Mouse (Mus musculus) embryonic facial prominence, embryonic 12.5 days (tissue): Measurements from ENCODE around the gene Cuta. TPM values are rescaled to one million over a fixed set of nuclear protein-coding genes. Genes with fewer than 3 reads are reported as not detected.
A peak's percentile ranks its signal among the peaks of the same experiment; 100 is the strongest.
"Not testable (repeated sequence)": the region's sequence is repeated elsewhere in the genome, so short reads cannot be mapped to it uniquely, and the experiment has no call there.

ENCODE experiments used
- ATAC-seq: fragments of 200-750 bp; cut with Nextera tagmentation; 2 replicates; pipeline ENCODE4 v1.8.0; 2017; ENCODE audit not compliant: insufficient number of reproducible peaks, insufficient read depth, low FRiP score, low TSS enrichment
- H3K27ac ChIP-seq: fragments of 300-500 bp; sonication (generic); 2 replicates; pipeline ENCODE4 v1.5.1; 2016; ENCODE audit warnings: mild to moderate bottlenecking
- H3K27me3 ChIP-seq: fragments of 300-500 bp; sonication (generic); 2 replicates; pipeline ENCODE4 v1.6.1; 2016; ENCODE audit warnings: mild to moderate bottlenecking, moderate library complexity
- H3K36me3 ChIP-seq: fragments of 300-500 bp; sonication (generic); 2 replicates; pipeline ENCODE4 v1.6.1; 2016; ENCODE audit warnings: mild to moderate bottlenecking
- H3K4me1 ChIP-seq: fragments of 300-500 bp; sonication (generic); 2 replicates; pipeline ENCODE4 v1.6.1; 2016
- H3K4me2 ChIP-seq: fragments of 300-500 bp; sonication (generic); replicated peaks from 2 replicates; pipeline ENCODE4 v1.6.1; 2016; ENCODE audit warnings: mild to moderate bottlenecking, moderate library complexity
- H3K4me3 ChIP-seq: fragments of 300-500 bp; sonication (generic); 2 replicates; pipeline ENCODE4 v1.5.1; 2016; ENCODE audit warnings: mild to moderate bottlenecking
- H3K9ac ChIP-seq: fragments of 300-500 bp; sonication (generic); 2 replicates; pipeline ENCODE4 v1.6.1; 2016; ENCODE audit warnings: mild to moderate bottlenecking, moderate library complexity
- H3K9me3 ChIP-seq: fragments of 300-500 bp; sonication (generic); 2 replicates; pipeline ENCODE4 v1.6.1; 2016; ENCODE audit warnings: mild to moderate bottlenecking, moderate library complexity
- WGBS: fragments of 180-500 bp; shearing (Covaris S2); methylation state at CpG from one replicate; pipeline ENCODE4 v1.1.7; 2016; 5-methylcytosine and 5-hydroxymethylcytosine counted together
- polyA plus RNA-seq: library from polyadenylated mRNA; unstranded; fragments of >200 nt; fragmentation: Nextera tagmentation; extraction: Ambion mirVana; gene quantifications from 2 replicates; pipeline ENCODE4 v1.2.1, GENCODE M21; 2016

Cuta gene
- polyA plus RNA-seq, 1 experiment from 2014 or later = 174 TPM

- Histone ChIP-seq H3K36me3 (peaks cover 45% of the 10 kb centered on the region), H3K9me3 (no peaks in the 10 kb centered on the region), H3K27ac (peak within 1 kb of the TSS; percentile 79), H3K27me3 (no peaks in the 10 kb centered on the region), H3K9ac (peak within 1 kb of the TSS; percentile 81), H3K4me1 (peaks cover 18% of the 10 kb centered on the region), H3K4me3 (peak within 1 kb of the TSS; percentile 85), H3K4me2 (peak within 1 kb of the TSS; percentile 93)
- ATAC-seq = peak; percentile 81
- 1% methylated on average over 38 of the region's 43 CpGs for WGBS
Measured at GRCm38 (mm10) chr17:26932839-26933398, 6.5 kb downstream of the Cuta start, which contains the start of gene Phf1. TSS of gene Phf1 (plus strand) at chr17:26933052.

- H3K36me3 ChIP-seq = peaks cover 46% of the 10 kb centered on the region
- WGBS = 66% methylated on average over 7 of the region's 7 CpGs
- ATAC-seq, H3K27ac ChIP-seq, H3K4me1 ChIP-seq, H3K27me3 ChIP-seq, H3K4me3 ChIP-seq, H3K9ac ChIP-seq, H3K4me2 ChIP-seq, H3K9me3 ChIP-seq: not testable (repeated sequence)
Measured at GRCm38 (mm10) chr17:26931795-26932194, 7.6 kb downstream of the Cuta start.

DNA sequence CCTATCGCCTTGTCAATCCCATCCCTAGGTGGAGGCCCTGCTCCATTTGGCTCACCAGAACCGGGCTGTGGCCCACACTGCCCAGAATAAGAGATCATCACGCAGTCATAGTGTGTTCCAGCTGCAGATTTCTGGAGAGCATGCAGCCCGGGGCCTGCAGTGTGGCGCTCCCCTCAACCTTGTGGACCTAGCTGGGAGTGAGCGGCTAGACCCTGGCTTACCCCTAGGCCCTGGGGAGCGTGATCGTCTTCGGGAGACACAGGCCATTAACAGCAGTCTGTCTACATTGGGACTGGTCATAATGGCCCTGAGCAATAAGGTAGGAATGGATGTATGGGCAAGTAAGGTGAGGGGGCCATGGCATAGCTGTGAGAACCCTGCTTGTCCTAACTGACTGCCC lies 14.0 kb downstream of the Cuta start:
- H3K4me1 ChIP-seq, H3K27me3 ChIP-seq, H3K4me3 ChIP-seq, H3K9me3 ChIP-seq, H3K27ac ChIP-seq, H3K9ac ChIP-seq, H3K4me2 ChIP-seq, ATAC-seq: not testable (repeated sequence)
- peaks cover 61% of the 10 kb centered on the region for H3K36me3 ChIP-seq
- WGBS = 92% methylated on average over 9 of the region's 9 CpGs

DNA sequence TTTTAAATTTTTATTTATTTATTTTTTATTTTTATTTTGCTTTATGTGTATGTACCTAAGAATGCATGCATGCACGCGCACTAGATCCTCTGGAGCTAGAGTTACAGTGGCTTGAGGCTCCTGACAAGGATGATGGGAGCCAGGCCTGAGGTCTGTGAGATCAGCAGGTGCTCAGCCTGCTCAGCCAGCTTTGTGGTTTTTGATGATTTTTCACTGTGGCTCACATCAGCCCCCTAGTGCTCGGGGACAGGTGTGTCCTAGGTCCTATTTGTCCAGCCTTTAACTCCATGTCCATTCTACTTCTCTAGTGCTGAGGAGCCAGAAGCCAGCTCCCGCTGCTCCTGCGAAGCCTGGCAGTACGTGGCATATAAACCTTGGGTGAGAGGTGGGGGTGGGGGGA lies 17.0 kb downstream of the Cuta start:
- not testable (repeated sequence) for H3K4me2 ChIP-seq, H3K4me1 ChIP-seq, H3K27ac ChIP-seq, H3K4me3 ChIP-seq, H3K27me3 ChIP-seq, ATAC-seq, H3K9ac ChIP-seq, H3K9me3 ChIP-seq
- 94% methylated on average over 6 of the region's 6 CpGs for WGBS
- peaks cover 39% of the 10 kb centered on the region for H3K36me3 ChIP-seq

- peaks cover 17% of the 10 kb centered on the region for H3K36me3 ChIP-seq
- 71% methylated on average over 2 of the region's 2 CpGs for WGBS
- not testable (repeated sequence) for H3K4me1 ChIP-seq, H3K9ac ChIP-seq, H3K4me2 ChIP-seq, H3K9me3 ChIP-seq, H3K27me3 ChIP-seq, H3K4me3 ChIP-seq, H3K27ac ChIP-seq, ATAC-seq
Measured at GRCm38 (mm10) chr17:26919516-26919915, 19.9 kb downstream of the Cuta start.

- Histone ChIP-seq H3K27ac (no peak overlapping the region), H3K4me2 (peak overlapping the region; percentile 65), H3K36me3 (peaks cover 12% of the 10 kb centered on the region; the same call in 1 of the 2 replicates), H3K9me3 (no peaks in the 10 kb centered on the region), H3K27me3 (no peaks in the 10 kb centered on the region), H3K4me3 (peak overlapping the region; percentile 73), H3K9ac (no peak overlapping the region), H3K4me1 (0 out of 2 replicates have a peak, but pooled peaks cover 5% of the 10 kb centered on the region)
- no peak for ATAC-seq
- WGBS = 72% methylated on average over 2 of the region's 2 CpGs
Measured at GRCm38 (mm10) chr17:26918343-26918742, 21.0 kb downstream of the Cuta start.

GRCm38 (mm10) chr17:26917560-26917959 lies 21.8 kb downstream of the Cuta start:
- peak overlapping the region; percentile 67 for H3K9ac ChIP-seq
- not testable (repeated sequence) for H3K4me1 ChIP-seq, H3K27me3 ChIP-seq, H3K9me3 ChIP-seq, H3K27ac ChIP-seq, ATAC-seq, H3K36me3 ChIP-seq
- peak overlapping the region; percentile 65 for H3K4me2 ChIP-seq
- peak overlapping the region; percentile 73 for H3K4me3 ChIP-seq
- 2% methylated on average over 12 of the region's 12 CpGs for WGBS

- peaks cover 9% of the 10 kb centered on the region; the same call in 1 of the 2 replicates for H3K36me3 ChIP-seq
Measured at GRCm38 (mm10) chr17:26916711-26917482, 22.5 kb downstream of the Cuta start, which contains the start of gene Kifc5b. TSS of gene Kifc5b (plus strand) at chr17:26917091.

GRCm38 (mm10) chr17:26915248-26915647 lies 24.1 kb downstream of the Cuta start:
- H3K27me3 ChIP-seq = no peaks in the 10 kb centered on the region
- H3K9me3 ChIP-seq = no peaks in the 10 kb centered on the region
- H3K27ac ChIP-seq = no peak overlapping the region
- H3K36me3 ChIP-seq = no peaks in the 10 kb centered on the region
- no peak overlapping the region for H3K4me3 ChIP-seq
- whole genome bisulfite sequencing = 40% methylated on average over 1 of the region's 1 CpGs
- ATAC-seq = no peak
- 0 out of 2 replicates have a peak, but pooled peaks cover 5% of the 10 kb centered on the region for H3K4me1 ChIP-seq
- H3K9ac ChIP-seq = no peak overlapping the region
- H3K4me2 ChIP-seq = no peak overlapping the region

More at GRCm38 (mm10) chr17:26916711-26917482, 22.5 kb downstream of the Cuta start, which contains the start of gene Kifc5b:
- H3K4me3 ChIP-seq = peak within 1 kb of the TSS; percentile 73
- ATAC-seq = peak; percentile 98
- H3K27ac ChIP-seq = 0 out of 2 replicates have a peak within 1 kb of the TSS, but pooled peaks have one; percentile 60
- H3K9me3 ChIP-seq = no peaks in the 10 kb centered on the region
- H3K4me1 ChIP-seq = 0 out of 2 replicates have a peak, but pooled peaks cover 5% of the 10 kb centered on the region
- WGBS = under 1% methylated on average over 59 of the region's 72 CpGs
- no peaks in the 10 kb centered on the region for H3K27me3 ChIP-seq
- peak within 1 kb of the TSS; percentile 67 for H3K9ac ChIP-seq
- H3K4me2 ChIP-seq = peak within 1 kb of the TSS; percentile 65

DNA sequence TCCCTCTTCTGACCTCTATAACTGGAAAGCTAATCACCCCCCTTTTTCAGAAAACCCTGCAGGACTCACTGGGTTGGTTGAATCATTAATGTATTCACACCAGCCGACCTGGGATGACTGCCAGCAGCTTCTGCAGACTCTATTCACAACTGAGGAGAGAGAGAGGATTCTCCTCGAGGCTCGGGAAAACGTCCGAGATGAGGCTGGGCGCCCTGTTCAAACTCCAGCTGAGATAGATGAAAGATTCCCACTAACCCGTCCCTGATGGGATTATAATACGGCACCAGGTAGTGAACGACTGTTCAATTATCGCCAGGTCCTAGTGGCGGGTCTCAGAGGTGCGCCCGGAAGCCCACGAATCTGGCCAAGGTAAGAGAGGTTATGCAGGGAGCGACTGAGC lies 31.9 kb downstream of the Cuta start:
- WGBS = 91% methylated on average over 15 of the region's 15 CpGs
- not testable (repeated sequence) for H3K27me3 ChIP-seq, H3K36me3 ChIP-seq, ATAC-seq, H3K9ac ChIP-seq, H3K9me3 ChIP-seq, H3K27ac ChIP-seq, H3K4me3 ChIP-seq, H3K4me2 ChIP-seq, H3K4me1 ChIP-seq

DNA sequence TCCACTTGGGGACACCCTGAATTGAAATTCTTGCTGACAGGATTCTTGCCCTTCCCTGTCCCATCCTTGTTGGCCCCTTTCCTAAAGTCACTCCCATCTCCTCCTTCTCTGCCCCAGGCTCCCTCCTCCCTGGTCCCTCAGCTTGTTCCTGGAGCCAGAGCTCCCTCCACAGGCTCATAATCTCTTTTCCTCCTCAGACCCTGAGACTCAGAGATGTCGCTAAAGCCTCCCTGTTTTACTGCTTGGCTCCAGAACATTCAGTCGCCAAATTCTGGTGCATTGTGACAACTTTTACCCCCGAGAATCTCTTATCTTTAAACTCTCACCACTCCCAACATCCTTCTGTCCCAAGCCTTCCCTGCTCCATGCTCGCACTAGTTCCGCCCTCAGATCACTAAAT lies 35.0 kb downstream of the Cuta start:
- Histone ChIP-seq H3K4me2 (no peak overlapping the region), H3K27ac (no peak overlapping the region), H3K4me1 (no peaks in the 10 kb centered on the region), H3K9ac (no peak overlapping the region), H3K36me3 (no peaks in the 10 kb centered on the region), H3K27me3 (no peaks in the 10 kb centered on the region), H3K9me3 (peaks cover 7% of the 10 kb centered on the region; the same call in 1 of the 2 replicates), H3K4me3 (no peak overlapping the region)
- WGBS = 58% methylated on average over 5 of the region's 5 CpGs
- ATAC-seq = no peak

- Histone ChIP-seq H3K9ac (no peak overlapping the region), H3K9me3 (no peaks in the 10 kb centered on the region), H3K27ac (no peak overlapping the region), H3K36me3 (no peaks in the 10 kb centered on the region), H3K27me3 (peaks cover 6% of the 10 kb centered on the region; the same call in 1 of the 2 replicates), H3K4me3 (no peak overlapping the region), H3K4me2 (no peak overlapping the region), H3K4me1 (no peaks in the 10 kb centered on the region)
- ATAC-seq = no peak
- 82% methylated on average over 6 of the region's 6 CpGs for WGBS
Measured at GRCm38 (mm10) chr17:26900916-26901315, 38.5 kb downstream of the Cuta start.
